Mouse (Mus musculus) retina, adult 2 months (tissue): ENCODE data around the gene Comtd1.

Experiments
- DNase-seq: peaks from one replicate; pipeline ENCODE4 v3.0.0-alpha.2; 2012; ENCODE audit warnings: low read depth, low spot score

Comtd1 gene

GRCm38 (mm10) chr14:21838336-21839017 lies 10.3 kb downstream of the Comtd1 start:
- no peak for DNase-seq

- no peak for DNase-seq
Measured at GRCm38 (mm10) chr14:21831830-21832403, 16.9 kb downstream of the Comtd1 start.

GRCm38 (mm10) chr14:21830876-21831767 lies 17.7 kb downstream of the Comtd1 start:
- peak; percentile 85 for DNase-seq

- DNase-seq, result no peak
Measured at GRCm38 (mm10) chr14:21825786-21826491, 22.8 kb downstream of the Comtd1 start.

- no peak for DNase-seq
Measured at GRCm38 (mm10) chr14:21824938-21825337, 23.8 kb downstream of the Comtd1 start, which contains the start of gene Vdac2. Gene Vdac2 (plus strand): TSS chr14:21825238.

- DNase-seq, result no peak
Measured at GRCm38 (mm10) chr14:21823897-21824296, 24.9 kb downstream of the Comtd1 start.

GRCm38 (mm10) chr14:21822795-21823374 lies 25.9 kb downstream of the Comtd1 start:
- DNase-seq, result no peak

- no peak for DNase-seq
Measured at GRCm38 (mm10) chr14:21822307-21822706, 26.5 kb downstream of the Comtd1 start.

- no peak for DNase-seq
Measured at GRCm38 (mm10) chr14:21820880-21821505, 27.8 kb downstream of the Comtd1 start.

- DNase-seq, result no peak
Measured at GRCm38 (mm10) chr14:21817453-21817852, 31.3 kb downstream of the Comtd1 start.

GRCm38 (mm10) chr14:21816255-21816654 lies 32.5 kb downstream of the Comtd1 start:
- DNase-seq, result no peak

- DNase-seq, result no peak
Measured at GRCm38 (mm10) chr14:21814606-21815005, 34.2 kb downstream of the Comtd1 start.

- DNase-seq, result no peak
Measured at GRCm38 (mm10) chr14:21813847-21814246, 34.9 kb downstream of the Comtd1 start.

GRCm38 (mm10) chr14:21813216-21813615 lies 35.6 kb downstream of the Comtd1 start:
- DNase-seq, result no peak

GRCm38 (mm10) chr14:21812590-21813162 lies 36.1 kb downstream of the Comtd1 start:
- DNase-seq, result peak; percentile 49

GRCm38 (mm10) chr14:21811744-21812393 lies 36.9 kb downstream of the Comtd1 start:
- no peak for DNase-seq

GRCm38 (mm10) chr14:21811301-21811700 lies 37.5 kb downstream of the Comtd1 start:
- no peak for DNase-seq

GRCm38 (mm10) chr14:21809418-21809817 lies 39.4 kb downstream of the Comtd1 start:
- no peak for DNase-seq

GRCm38 (mm10) chr14:21808208-21808922 lies 40.4 kb downstream of the Comtd1 start:
- DNase-seq, result no peak
